Mouse (Mus musculus): Measurements from ENCODE around the gene Bola2. TPM values are rescaled to one million over a fixed set of nuclear protein-coding genes. Genes with fewer than 3 reads are reported as not detected.

Gene Bola2
- polyA plus RNA-seq (2011; ENCODE audit: insufficient read depth, insufficient read length, low replicate concordance, missing spikeins): 77.8 and 182 TPM in 2 replicates

DNA sequence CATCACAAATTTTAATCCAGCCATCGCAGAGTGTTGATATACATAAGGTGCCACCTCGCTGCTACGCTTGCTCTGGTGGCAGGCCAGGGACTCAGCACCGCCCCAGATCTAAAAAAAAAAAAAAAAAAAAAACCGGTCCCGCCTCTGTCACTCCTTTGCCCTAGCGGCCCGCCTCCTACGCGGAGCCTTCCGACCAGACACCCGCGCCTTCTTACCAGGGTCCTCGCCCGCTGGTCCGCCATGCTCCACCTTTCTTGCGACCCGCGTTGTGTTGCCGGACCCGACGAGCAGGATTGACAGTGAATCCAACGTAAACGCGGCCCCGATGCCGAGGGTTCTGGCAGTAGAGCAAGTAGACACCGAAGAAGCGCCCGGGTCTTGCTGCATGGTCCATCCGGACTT, at the start of gene Bola2:
Gene Bola2 (plus strand): TSS at position 192 of the 402 bp plus-strand sequence.
- H3K4me3 ChIP-seq (replicated peaks; ENCODE audit: control insufficient read depth, low read depth, low read length): peak within 1 kb of the TSS; percentile 78
- peak; percentile 61; the same call in 1 of the 2 replicates for TF ChIP-seq POLR2A (IDR thresholded peaks at IDR 0.05; ENCODE audit: borderline replicate concordance, control insufficient read depth, low read depth, low read length)
- TF ChIP-seq CTCF (IDR thresholded peaks at IDR 0.05; ENCODE audit: control insufficient read depth, insufficient read depth, low read length): 0 out of 2 replicates have a peak, but pooled peaks have one; percentile 1
- WGBS: under 1% methylated on average over 31 of the region's 31 CpGs
- H3K27ac ChIP-seq (ENCODE audit: control insufficient read depth, insufficient read depth, low read depth, low read length, poor library complexity): peak within 1 kb of the TSS; percentile 85
- H3K4me1 ChIP-seq (ENCODE audit: control insufficient read depth, insufficient read depth, low read length): no peaks in the 10 kb centered on the region; the same call in 1 of the 2 replicates

DNA sequence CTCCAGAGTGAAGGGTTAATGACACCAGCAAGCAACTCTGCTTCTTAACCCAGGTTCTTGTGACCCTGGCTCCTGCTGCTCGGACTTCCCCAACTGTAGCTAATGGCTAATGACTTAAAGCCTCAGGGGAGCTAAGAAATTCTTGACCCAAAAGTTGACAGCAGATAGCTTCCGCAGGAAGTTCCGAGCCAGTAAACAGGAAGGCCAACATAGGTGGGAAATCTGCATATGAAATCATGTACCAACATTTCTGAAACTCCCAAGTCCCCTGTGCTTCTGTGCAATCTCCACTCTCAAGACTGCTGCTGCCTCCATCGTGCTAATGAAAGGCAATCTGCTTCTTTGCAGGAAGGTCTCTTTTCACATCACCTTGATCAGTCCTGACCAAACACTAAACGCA, 49.5 kb upstream of the Bola2 start:
- H3K27ac ChIP-seq (ENCODE audit: control insufficient read depth, insufficient read depth, low read depth, low read length, poor library complexity): no peak overlapping the region
- no peaks in the 10 kb centered on the region; the same call in 1 of the 2 replicates for H3K4me1 ChIP-seq (ENCODE audit: control insufficient read depth, insufficient read depth, low read length)
- TF ChIP-seq POLR2A (IDR thresholded peaks at IDR 0.05; ENCODE audit: borderline replicate concordance, control insufficient read depth, low read depth, low read length) (no peak), CTCF (IDR thresholded peaks at IDR 0.05; ENCODE audit: control insufficient read depth, insufficient read depth, low read length) (no peak)
- H3K4me3 ChIP-seq (replicated peaks; ENCODE audit: control insufficient read depth, low read depth, low read length): no peak overlapping the region
- WGBS: 42% methylated on average over 5 of the region's 5 CpGs

DNA sequence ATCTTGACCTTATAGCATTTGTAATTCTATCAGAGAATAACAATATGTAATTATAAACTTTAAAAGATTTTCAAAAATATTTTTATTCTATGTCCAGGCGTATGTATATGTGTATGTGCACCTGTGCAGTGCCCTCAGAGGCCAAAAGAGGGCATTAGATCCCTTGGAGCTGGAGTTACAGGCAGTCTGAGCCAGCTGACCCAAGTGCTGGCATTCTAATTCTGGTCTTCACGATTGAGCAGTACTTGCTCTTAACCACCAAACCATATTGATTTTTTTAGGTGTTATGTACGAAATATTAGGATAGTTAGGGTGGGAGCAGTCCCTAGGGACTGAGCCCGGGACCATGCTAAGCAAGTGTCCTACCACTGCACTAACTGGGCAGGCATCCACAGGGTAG, 46.7 kb upstream of the Bola2 start:
- TF ChIP-seq CTCF (IDR thresholded peaks at IDR 0.05; ENCODE audit: control insufficient read depth, insufficient read depth, low read length) (0 out of 2 replicates have a peak, but pooled peaks have one; percentile 20), POLR2A (IDR thresholded peaks at IDR 0.05; ENCODE audit: borderline replicate concordance, control insufficient read depth, low read depth, low read length) (no peak)
- no peak overlapping the region for H3K4me3 ChIP-seq (replicated peaks; ENCODE audit: control insufficient read depth, low read depth, low read length)
- no peak overlapping the region for H3K27ac ChIP-seq (ENCODE audit: control insufficient read depth, insufficient read depth, low read depth, low read length, poor library complexity)
- 73% methylated on average over 4 of the region's 4 CpGs for WGBS
- no peaks in the 10 kb centered on the region; the same call in 1 of the 2 replicates for H3K4me1 ChIP-seq (ENCODE audit: control insufficient read depth, insufficient read depth, low read length)

DNA sequence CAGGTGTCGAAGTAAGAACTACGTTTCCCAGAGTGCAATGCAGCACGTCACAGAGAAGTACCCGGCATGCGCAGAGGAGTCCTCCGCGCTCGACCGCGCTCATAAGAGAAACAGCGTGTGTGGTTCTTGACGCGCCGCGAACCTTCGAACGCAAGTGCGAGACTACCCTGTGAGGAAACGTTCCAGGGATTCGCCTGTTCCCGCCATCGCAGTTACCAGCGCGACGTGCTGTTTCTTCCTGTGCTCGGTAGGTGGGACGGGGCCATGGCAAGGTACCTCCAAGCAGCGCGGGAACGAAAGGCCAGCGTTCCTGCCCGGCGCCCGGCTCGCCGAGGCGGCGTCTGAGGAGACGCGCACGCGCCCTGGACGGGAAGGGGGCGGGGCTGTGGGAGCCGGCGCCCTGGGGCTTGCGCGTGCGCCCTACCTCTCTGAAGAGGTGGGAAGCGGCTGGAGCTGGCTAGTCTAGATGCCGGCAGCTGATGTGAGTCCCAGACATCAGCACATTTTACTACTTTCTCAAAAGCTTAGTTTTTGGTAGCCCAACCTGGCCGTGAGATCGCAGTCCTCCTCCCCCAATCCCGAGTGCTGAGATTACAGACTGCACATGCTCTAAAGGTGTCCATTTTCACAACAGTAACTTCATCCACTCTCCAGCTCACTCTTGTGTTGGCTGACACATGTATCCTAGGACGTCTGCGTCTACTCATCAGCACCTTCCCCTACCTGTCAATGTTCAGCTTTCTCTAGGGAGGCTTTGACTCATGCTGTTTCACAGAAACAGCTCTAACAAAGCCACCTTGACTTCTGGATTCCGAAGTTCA, 45.8 kb upstream of the Bola2 start, which contains the start of gene Sgf29:
Gene Sgf29 (plus strand): TSS at position 79 of the 821 bp plus-strand sequence.
- no peaks in the 10 kb centered on the region; the same call in 1 of the 2 replicates for H3K4me1 ChIP-seq (ENCODE audit: control insufficient read depth, insufficient read depth, low read length)
- H3K27ac ChIP-seq (ENCODE audit: control insufficient read depth, insufficient read depth, low read depth, low read length, poor library complexity): peak within 1 kb of the TSS; percentile 97
- WGBS: 1% methylated on average over 57 of the region's 57 CpGs
- H3K4me3 ChIP-seq (replicated peaks; ENCODE audit: control insufficient read depth, low read depth, low read length): peak within 1 kb of the TSS; percentile 96
- TF ChIP-seq POLR2A (IDR thresholded peaks at IDR 0.05; ENCODE audit: borderline replicate concordance, control insufficient read depth, low read depth, low read length): peak; percentile 94
- TF ChIP-seq CTCF (IDR thresholded peaks at IDR 0.05; ENCODE audit: control insufficient read depth, insufficient read depth, low read length): no peak

DNA sequence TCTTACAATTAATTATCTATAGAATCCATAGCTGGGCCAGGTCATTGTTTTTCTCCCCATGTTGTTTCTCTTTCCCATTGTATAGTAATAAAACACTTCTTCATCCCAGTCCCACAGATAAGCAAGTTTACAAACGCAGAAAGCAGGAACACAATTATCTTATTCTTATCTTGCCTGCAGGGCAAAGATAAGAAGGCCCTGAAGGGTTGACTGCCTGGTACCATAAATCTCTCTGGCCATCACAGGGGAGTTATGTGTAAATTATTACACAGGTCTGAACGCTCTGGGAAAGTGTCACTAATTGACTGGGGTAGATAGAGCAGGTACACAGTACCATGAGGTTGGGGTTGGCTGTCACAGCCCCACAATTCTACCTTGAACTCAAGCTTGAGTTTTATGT, 44.3 kb upstream of the Bola2 start:
- Histone ChIP-seq H3K4me3 (replicated peaks; ENCODE audit: control insufficient read depth, low read depth, low read length) (no peak overlapping the region), H3K4me1 (ENCODE audit: control insufficient read depth, insufficient read depth, low read length) (no peaks in the 10 kb centered on the region; the same call in 1 of the 2 replicates), H3K27ac (ENCODE audit: control insufficient read depth, insufficient read depth, low read depth, low read length, poor library complexity) (no peak overlapping the region)
- no peak for TF ChIP-seq CTCF (IDR thresholded peaks at IDR 0.05; ENCODE audit: control insufficient read depth, insufficient read depth, low read length)
- no peak for TF ChIP-seq POLR2A (IDR thresholded peaks at IDR 0.05; ENCODE audit: borderline replicate concordance, control insufficient read depth, low read depth, low read length)
- 50% methylated on average over 2 of the region's 2 CpGs for WGBS

DNA sequence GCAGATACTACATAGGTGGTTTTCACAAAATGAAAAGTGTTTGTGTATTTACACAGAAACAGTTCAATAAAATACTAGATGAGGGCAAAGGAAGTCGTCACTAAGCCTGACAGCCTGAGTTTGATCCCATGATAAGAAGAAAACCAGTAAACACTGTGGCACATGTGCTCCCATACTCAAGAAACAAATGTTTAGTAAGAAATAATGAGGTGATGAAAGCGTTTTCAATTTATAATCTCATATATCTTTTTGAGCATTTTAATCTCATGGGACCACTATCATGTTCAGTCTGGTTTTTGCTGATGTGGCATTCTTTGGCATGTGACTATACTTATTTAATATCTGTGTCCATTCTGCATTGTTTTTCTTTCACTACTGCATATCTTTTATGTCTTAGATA, 41.2 kb upstream of the Bola2 start:
- TF ChIP-seq POLR2A (IDR thresholded peaks at IDR 0.05; ENCODE audit: borderline replicate concordance, control insufficient read depth, low read depth, low read length) (no peak), CTCF (IDR thresholded peaks at IDR 0.05; ENCODE audit: control insufficient read depth, insufficient read depth, low read length) (no peak)
- H3K27ac ChIP-seq (ENCODE audit: control insufficient read depth, insufficient read depth, low read depth, low read length, poor library complexity): no peak overlapping the region
- no peak overlapping the region for H3K4me3 ChIP-seq (replicated peaks; ENCODE audit: control insufficient read depth, low read depth, low read length)
- 52% methylated on average over 2 of the region's 2 CpGs for WGBS
- H3K4me1 ChIP-seq (ENCODE audit: control insufficient read depth, insufficient read depth, low read length): no peaks in the 10 kb centered on the region; the same call in 1 of the 2 replicates

DNA sequence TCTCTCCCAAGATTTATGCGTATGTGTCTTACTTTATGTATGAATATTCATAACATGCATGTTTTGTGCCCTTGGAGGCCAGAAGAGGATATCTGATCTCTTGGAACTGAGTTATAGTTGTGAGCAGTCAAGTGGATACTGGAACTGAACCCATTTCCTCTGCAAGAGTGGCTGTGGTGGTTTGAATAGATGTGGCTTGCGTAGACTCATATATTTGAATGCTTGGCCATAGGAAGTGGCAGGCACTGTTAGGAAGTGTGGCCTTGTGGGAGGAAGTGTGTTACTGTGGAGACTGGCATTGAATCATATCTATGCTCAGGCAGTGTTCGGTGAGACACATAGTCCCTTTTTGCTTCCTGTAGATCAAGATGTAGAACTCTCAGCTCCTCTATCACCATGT, 39.5 kb upstream of the Bola2 start:
- H3K27ac ChIP-seq (ENCODE audit: control insufficient read depth, insufficient read depth, low read depth, low read length, poor library complexity): peak overlapping the region; percentile 28; the same call in 1 of the 2 replicates
- H3K4me3 ChIP-seq (replicated peaks; ENCODE audit: control insufficient read depth, low read depth, low read length): no peak overlapping the region
- 30% methylated on average over 3 of the region's 3 CpGs for WGBS
- TF ChIP-seq POLR2A (IDR thresholded peaks at IDR 0.05; ENCODE audit: borderline replicate concordance, control insufficient read depth, low read depth, low read length) (no peak), CTCF (IDR thresholded peaks at IDR 0.05; ENCODE audit: control insufficient read depth, insufficient read depth, low read length) (no peak)
- no peaks in the 10 kb centered on the region; the same call in 1 of the 2 replicates for H3K4me1 ChIP-seq (ENCODE audit: control insufficient read depth, insufficient read depth, low read length)

DNA sequence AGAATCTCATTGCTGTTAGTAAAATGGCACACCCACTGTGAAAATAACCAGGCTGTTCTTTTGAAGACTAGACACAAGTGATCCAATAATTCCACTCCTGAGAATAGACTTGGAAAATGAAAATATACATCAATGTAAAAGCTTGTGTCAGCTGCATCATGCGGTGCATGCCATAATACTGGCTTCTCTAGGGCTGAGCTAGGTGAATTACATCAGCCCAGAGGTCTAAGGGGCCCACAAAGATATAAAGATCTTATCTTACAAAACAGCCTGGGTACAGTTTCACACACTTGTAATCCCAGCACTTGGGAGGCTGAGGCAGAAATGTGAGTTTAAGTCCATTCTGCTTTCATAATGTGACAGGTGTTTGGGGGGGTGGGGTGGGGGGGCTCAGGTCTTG, 37.7 kb upstream of the Bola2 start:
- Histone ChIP-seq H3K27ac (ENCODE audit: control insufficient read depth, insufficient read depth, low read depth, low read length, poor library complexity) (no peak overlapping the region), H3K4me3 (replicated peaks; ENCODE audit: control insufficient read depth, low read depth, low read length) (no peak overlapping the region), H3K4me1 (ENCODE audit: control insufficient read depth, insufficient read depth, low read length) (no peaks in the 10 kb centered on the region; the same call in 1 of the 2 replicates)
- TF ChIP-seq CTCF (IDR thresholded peaks at IDR 0.05; ENCODE audit: control insufficient read depth, insufficient read depth, low read length): no peak
- TF ChIP-seq POLR2A (IDR thresholded peaks at IDR 0.05; ENCODE audit: borderline replicate concordance, control insufficient read depth, low read depth, low read length): no peak
- 77% methylated on average over 1 of the region's 1 CpGs for WGBS

All from bone marrow, adult 2 months (tissue).